Mouse (Mus musculus) gastrocnemius, postnatal 36 days (tissue): ENCODE data around the gene Tgds. TPM values are rescaled to one million over a fixed set of nuclear protein-coding genes. Genes with fewer than 3 reads are reported as not detected.
"Not testable (repeated sequence)": the region's sequence is repeated elsewhere in the genome, so short reads cannot be mapped to it uniquely, and the experiment has no call there.

ENCODE experiments used
- DNase-seq, 2 experiments: peaks; one replicate each; pipeline ENCODE4 v3.0.0; 2022
- intact Hi-C: fragments of 180-260 bp; cut with DNase I; formaldehyde crosslinking; loops from one replicate; pipeline ENCODE4 v1.15.1; 2025
- long read RNA-seq, 2 experiments: library from polyadenylated mRNA; stranded (forward); transcript quantifications; one replicate each; pipeline ENCODE4 v2.0.0; 2021
- total RNA-seq, 2 experiments: library from RNA; stranded (reverse); gene quantifications; 2 replicates each; pipeline ENCODE4 v1.2.3; 2021

Gene Tgds
- 1 to 10 TPM; 3.7 to 6.5 TPM for total RNA-seq
- long read RNA-seq, experiment 1, partial matches to known transcripts, result 0 of 11 reads
- long read RNA-seq, experiment 1, other reads (novel, unspliced or antisense), result 8 of 11 reads
- long read RNA-seq, experiment 2, transcript Tgds-201 (12 exons, 1,682 nt), result major isoform, 7 of 19 reads
- long read RNA-seq, experiment 2, partial matches to known transcripts, result 8 of 19 reads
- long read RNA-seq, experiment 2, other reads (novel, unspliced or antisense), result 4 of 19 reads

- peak; percentile 95 to 97 for DNase-seq
- intact Hi-C loops, result no loop called here
Measured at GRCm38 (mm10) chr14:118132642-118132977, at the start of gene Tgds. Gene Tgds (minus strand): TSS chr14:118132755.

DNA sequence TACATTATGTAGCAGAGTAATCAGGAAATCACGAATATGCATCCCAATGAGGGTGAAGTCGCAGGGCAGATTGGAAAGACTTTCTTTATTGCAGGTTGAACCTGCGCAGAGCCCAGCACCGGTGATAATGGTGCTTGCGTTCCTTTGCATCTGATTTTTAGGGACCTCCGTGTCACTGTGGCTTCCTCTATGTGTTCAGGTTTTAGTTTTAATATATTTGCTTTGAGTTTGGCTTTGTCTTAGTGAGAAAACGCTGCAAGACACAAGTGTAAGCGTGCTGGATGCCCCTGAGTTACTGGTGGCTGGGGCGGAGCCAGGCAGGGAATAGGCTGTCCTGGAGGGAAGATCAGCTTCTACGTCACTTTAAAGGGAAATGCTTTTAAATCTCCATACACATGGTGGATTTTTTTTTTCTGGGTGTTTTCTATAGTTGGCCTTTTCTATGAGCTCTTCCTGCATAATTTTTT, 48.2 kb upstream of the Tgds start:
- intact Hi-C loops, result no loop called here
- DNase-seq, result no peak

GRCm38 (mm10) chr14:118180117-118180557, 47.6 kb upstream of the Tgds start:
- DNase-seq, result peak; percentile 21 to 35
- intact Hi-C loops, result no loop called here

- intact Hi-C loops, result no loop called here
- DNase-seq, result no peak
Measured at GRCm38 (mm10) chr14:118179701-118180100, 47.1 kb upstream of the Tgds start.

- intact Hi-C loops, result no loop called here
- DNase-seq, result no peak
Measured at GRCm38 (mm10) chr14:118179251-118179650, 46.7 kb upstream of the Tgds start.

GRCm38 (mm10) chr14:118175694-118176085, 43.1 kb upstream of the Tgds start:
- intact Hi-C loops, result no loop called here
- no peak for DNase-seq

DNA sequence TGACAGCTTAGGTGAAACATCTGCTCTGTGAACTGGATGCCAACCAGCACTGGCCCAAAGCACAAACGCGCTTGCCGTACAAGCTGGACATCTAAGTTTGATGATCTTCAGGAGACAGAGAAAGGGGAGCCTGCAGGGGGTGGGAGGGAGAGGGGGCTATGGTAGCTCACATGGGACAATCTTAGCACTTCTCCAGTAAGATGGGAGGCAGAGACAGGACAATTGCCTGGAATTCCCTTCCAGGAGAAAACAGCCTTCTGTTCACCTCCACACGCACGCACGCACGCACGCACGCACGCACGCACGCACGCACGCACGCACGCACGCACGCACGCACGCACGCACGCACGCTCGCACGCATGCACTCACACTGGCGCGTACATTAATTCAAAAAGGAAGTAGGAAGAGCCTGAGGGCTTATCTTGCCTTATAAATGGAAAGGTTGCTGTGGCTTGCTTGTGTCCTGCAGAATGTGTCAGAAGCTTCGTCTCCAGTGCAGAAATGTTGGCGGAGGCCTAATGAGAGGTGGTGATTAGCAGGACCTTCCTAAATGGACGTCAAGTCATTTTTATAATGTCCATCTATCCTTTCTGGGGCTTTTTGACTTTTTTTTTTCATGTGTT, 42.6 kb upstream of the Tgds start:
- intact Hi-C loops, result no loop called here
- DNase-seq, result no peak

GRCm38 (mm10) chr14:118173590-118174203, 41.1 kb upstream of the Tgds start:
- no peak for DNase-seq

DNA sequence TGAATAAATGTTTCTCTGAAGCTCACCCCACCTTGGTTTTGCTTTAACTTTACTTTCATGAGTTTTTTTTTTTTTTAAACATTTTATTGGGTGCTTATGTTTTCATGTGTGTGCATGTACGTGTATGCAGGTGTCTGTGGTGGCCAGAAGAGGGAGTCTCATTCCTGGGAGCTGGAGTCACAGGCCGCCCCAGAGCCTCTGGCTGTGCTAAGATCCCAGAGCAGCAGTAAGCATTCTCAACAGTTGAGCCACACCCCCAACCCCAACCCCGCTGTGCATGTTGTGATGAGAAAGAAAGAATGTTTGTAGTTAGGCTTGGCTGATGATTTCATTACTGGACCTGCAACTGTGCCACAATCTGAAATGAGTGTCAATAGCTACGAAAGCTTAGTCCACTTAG, 36.2 kb upstream of the Tgds start:
- DNase-seq, result no peak
- intact Hi-C loops, result no loop called here

More at GRCm38 (mm10) chr14:118173590-118174203, 41.1 kb upstream of the Tgds start:
- intact Hi-C loops, result no loop called here

DNA sequence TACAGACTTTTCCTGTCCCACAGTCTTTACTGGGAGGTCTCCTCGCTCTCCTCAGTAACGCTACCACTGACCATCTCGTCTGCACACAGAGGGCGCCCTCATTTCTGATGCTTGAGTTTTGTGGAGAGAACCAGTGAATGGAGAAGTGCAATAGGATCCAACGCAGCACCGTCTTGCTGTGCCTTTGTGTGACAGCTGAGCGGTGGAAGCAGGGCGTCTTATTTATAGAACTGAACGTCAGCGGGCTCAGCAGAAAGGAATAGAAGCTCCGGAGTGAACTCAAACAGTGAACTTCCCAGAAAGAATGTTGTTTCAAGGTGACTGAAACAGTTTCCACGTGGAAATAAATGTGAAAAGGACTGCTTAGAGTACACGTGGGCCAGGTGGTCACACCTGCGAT, 30.1 kb upstream of the Tgds start:
- intact Hi-C loops, result no loop called here
- DNase-seq, result no peak

GRCm38 (mm10) chr14:118161751-118162150, 29.2 kb upstream of the Tgds start:
- intact Hi-C loops, result no loop called here
- DNase-seq, result no peak

DNA sequence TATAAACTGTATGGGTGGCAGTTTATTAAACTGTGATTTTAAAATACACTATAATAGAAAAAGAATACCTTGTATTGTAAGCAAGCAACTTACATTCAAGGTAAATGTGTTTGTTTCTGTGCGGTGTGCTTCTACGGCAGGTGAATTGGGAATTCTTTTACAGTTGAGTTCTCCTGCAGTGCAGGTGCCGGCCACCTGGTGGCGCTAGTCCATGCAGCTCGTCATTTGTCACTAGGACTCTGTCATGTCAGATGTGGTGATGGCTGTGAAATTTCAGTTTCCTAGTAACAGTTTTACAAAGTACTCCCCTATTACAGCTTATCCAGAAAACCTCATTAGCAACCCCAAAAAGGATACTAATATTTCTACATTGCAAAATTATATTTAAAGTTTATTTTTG, 24.6 kb upstream of the Tgds start:
- peak; percentile 35 to 47 for DNase-seq
- intact Hi-C loops, result loop anchor here (5.0 kb wide), 1 partner anchor 435 kb away; no protein-coding TSS in a partner anchor

DNA sequence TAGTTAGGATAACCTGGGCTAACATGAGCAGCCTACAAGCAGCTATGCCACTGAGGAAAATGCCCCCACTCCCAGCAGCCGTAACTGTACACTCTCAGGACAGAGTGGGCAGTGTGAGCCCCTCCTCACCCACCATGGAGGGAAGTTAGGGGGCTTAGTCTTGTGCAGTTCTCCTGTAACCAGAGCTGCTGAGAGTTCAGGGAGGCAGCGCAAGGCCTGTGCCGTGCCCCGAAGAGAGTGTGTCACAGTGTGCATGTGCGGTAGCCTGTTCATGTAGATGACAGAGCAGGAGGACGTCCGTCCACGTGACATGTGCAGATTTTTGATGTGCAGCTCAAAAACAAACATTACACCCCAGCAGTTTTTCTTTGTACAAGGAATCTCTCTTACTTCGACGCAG, 24.2 kb upstream of the Tgds start:
- DNase-seq, result no peak
- intact Hi-C loops, result loop anchor here (5.0 kb wide), 1 partner anchor 436 kb away; no protein-coding TSS in a partner anchor

GRCm38 (mm10) chr14:118156056-118156455, 23.5 kb upstream of the Tgds start:
- intact Hi-C loops, result loop anchor here (5.0 kb wide), 1 partner anchor 436 kb away; no protein-coding TSS in a partner anchor
- not testable (repeated sequence) for DNase-seq

DNA sequence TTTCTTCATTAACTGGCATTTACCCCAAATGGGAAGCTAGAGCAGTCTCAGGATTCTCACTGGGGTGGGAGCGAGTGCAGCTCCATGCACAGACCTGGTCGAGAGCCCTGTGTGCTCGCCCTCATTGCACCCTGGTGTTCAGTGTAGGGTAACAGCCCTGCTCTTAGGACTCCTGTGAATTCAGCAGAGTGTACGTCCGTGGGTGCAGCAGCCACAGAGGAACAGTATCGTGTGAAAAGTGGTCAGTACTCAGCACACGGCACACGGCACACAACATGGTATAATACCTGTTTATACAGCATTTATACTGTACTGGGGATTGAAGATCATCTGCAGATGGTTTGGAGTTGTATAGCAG, 19.7 kb upstream of the Tgds start:
- intact Hi-C loops, result loop anchor here (2.0 to 5.0 kb wide), 2 partner anchors 15 to 150 kb away; partner anchors contain the start of gene Gpr180
- DNase-seq, result no peak

GRCm38 (mm10) chr14:118151651-118152293, 19.2 kb upstream of the Tgds start:
- peak in 1 of 2 experiments; percentile 18 for DNase-seq
- intact Hi-C loops, result loop anchor here (2.0 to 5.0 kb wide), 2 partner anchors 15 to 149 kb away; partner anchors contain the start of gene Gpr180

DNA sequence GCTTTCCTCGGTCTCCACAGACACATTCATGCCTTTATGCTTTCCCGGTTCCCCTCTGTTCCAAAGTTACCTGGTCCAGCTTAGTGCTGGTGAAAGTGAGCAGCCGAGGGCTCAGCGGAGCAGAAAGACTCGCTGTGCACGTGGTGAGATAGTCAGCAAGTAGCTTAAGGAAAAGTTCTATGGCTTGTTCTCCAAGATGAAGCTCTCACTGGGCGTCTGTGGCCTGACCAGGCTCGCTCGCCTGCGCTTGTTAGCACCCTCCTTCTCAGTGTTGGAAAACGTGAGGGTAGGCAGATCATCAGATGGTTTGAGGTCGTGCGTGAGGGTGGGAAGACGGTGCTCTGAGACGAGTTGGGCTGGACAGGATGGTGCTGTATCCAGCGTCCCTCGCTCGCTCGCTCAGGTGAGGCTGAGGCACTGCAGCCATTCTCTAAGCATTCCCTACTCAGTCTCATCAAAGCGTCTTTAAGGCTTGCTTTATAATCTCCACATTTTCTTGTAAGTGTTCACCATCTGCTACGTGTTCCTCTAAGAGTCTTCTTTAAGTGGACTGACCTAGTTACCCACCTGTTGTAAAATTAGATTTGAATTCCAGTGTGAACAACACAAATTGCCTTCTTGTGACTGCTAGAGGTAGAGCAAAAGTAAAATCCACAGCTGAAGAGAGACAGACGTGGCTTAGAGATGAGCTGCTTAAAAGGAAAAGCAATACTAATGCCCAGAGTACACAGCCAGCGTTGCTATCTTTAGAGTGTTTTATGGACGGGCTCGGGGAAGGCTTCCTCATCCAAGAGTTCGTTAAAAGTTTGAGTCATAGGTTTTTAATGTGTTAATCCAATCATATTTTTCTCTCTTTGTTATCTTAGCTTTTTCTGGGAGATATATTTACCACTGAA, 18.3 kb upstream of the Tgds start:
- intact Hi-C loops, result loop anchor here (5.0 kb wide), 1 partner anchor 149 kb away; no protein-coding TSS in a partner anchor
- no peak for DNase-seq

DNA sequence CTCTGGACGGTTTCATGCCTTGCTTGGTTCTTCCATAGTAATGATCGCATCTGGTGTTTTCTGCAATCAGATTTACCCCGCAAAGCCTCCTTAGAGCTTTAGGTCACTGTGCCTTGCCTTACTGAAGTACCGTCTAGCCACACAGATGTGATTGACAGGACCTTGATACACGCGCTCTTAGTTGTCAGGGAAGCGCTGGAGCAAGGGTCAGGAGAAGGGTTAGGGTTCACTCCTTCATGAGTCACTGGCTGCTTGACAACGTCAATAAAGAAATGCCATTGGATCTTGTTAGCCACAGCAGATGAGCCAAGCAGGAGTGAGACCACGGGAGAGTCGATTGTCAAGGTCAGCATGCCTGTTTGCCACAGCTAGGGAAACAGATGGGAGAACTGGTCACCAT, 16.0 kb upstream of the Tgds start:
- DNase-seq, result no peak
- intact Hi-C loops, result no loop called here

- intact Hi-C loops, result no loop called here
- no peak for DNase-seq
Measured at GRCm38 (mm10) chr14:118148046-118148445, 15.5 kb upstream of the Tgds start.

DNA sequence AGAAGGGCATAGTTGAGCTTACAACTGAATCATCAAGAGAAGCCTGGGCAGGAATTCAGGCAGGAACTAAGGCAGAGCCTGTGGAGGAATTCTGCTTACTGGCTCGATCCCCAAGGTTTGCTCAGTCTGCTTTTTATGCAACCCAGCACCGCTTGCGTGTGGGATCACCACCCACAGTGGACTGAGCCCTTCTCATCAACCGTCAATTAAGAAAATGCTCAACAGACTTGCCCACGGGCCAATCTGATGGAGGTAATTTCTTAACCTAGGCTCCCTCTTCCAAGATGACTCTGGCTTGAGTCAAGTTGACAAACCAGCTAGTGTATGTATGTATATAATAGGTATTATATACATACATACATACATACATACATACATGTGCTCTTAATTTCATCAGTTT, 9.7 kb upstream of the Tgds start:
- DNase-seq, result no peak
- intact Hi-C loops, result no loop called here
